8 mouse cellular contexts compared by ENCODE assay signal in genomic region chr2:126996737-126997136, GRCm38 (mm10). TPM values are rescaled to one million over a fixed set of nuclear protein-coding genes. Genes with fewer than 3 reads are reported as not detected.
DNase-seq lines count a peak whose midpoint lies in the region; ATAC-seq and TF ChIP-seq lines count a peak whose summit lies in the region.

No protein-coding gene starts in this region.

- H3K9me3 ChIP-seq in embryonic facial prominence, embryonic 10.5 days, result no peaks in the 10 kb centered on the region

- no peak overlapping the region; the same call in 1 of the 2 replicates for H3K9ac ChIP-seq in liver, adult 2 months (ENCODE audit: low read depth, low read length)

- DNase-seq in liver, adult 2 months (ENCODE audit: extremely low read depth, low read depth, low spot score), result peak; percentile 80
- no peak for DNase-seq in liver
- peak; percentile 73 for DNase-seq in adrenal gland, adult 2 months
- peak; percentile 15 for DNase-seq in embryonic facial prominence, embryonic 10.5 days (ENCODE audit: low spot score)
- peak; percentile 48 to 71 for DNase-seq in heart, postnatal 14 days
- DNase-seq in large intestine, adult 2 months (ENCODE audit: low read depth, low spot score), result peak; percentile 57
- peak; percentile 74 for DNase-seq in lung, postnatal 25 days (ENCODE audit: low spot score)

- no peaks in the 10 kb centered on the region for H3K36me3 ChIP-seq in liver, adult 2 months (ENCODE audit: control insufficient read depth, insufficient read depth, low read length)
- no peaks in the 10 kb centered on the region for H3K36me3 ChIP-seq in embryonic facial prominence, embryonic 10.5 days (replicated peaks)

- 2% methylated on average over 5 of the region's 5 CpGs for WGBS in liver, adult 2 months
- 27% methylated on average over 5 of the region's 5 CpGs for whole genome bisulfite sequencing in embryonic facial prominence, embryonic 10.5 days
- 8% methylated on average over 5 of the region's 5 CpGs for WGBS in large intestine, adult 2 months

- TF ChIP-seq CTCF in liver, adult 2 months (IDR thresholded peaks at IDR 0.05; ENCODE audit: low read depth, low read length), result peak; percentile 42; the same call in 1 of the 2 replicates

- H3K27ac ChIP-seq in liver, adult 2 months (replicated peaks; ENCODE audit: insufficient read depth, low read depth, low read length), result peak overlapping the region; percentile 25; the same call in 1 of the 2 replicates
- H3K27ac ChIP-seq in embryonic facial prominence, embryonic 10.5 days (replicated peaks), result 0 out of 2 replicates have a peak overlapping the region, but pooled peaks have one; percentile 14

- peaks cover 2% of the 10 kb centered on the region; the same call in 1 of the 2 replicates for H3K4me1 ChIP-seq in liver, adult 2 months (ENCODE audit: control insufficient read depth, insufficient read depth, low read length)
- H3K4me1 ChIP-seq in embryonic facial prominence, embryonic 10.5 days, result no peaks in the 10 kb centered on the region

- H3K27me3 ChIP-seq in liver, adult 2 months (ENCODE audit: control insufficient read depth, insufficient read depth, low read length), result no peaks in the 10 kb centered on the region
- no peaks in the 10 kb centered on the region for H3K27me3 ChIP-seq in embryonic facial prominence, embryonic 10.5 days (replicated peaks; ENCODE audit: low read depth, poor library complexity, severe bottlenecking)

- no peaks in the 10 kb centered on the region for H3K79me2 ChIP-seq in liver, adult 2 months (ENCODE audit: control insufficient read depth, insufficient read depth, low read length)

- intact Hi-C loops in heart, postnatal 14 days (cut with DNase I), result loop anchor here (2.0 to 5.0 kb wide), 3 partner anchors 64 to 199 kb away; partner anchors contain the start of gene Sppl2a

- no peak for ATAC-seq in erythroblast, adult 5-6 weeks (replicated peaks; ENCODE audit: low FRiP score, poor library complexity, severe bottlenecking)

- no peak overlapping the region for H3K4me3 ChIP-seq in liver, adult 2 months (ENCODE audit: insufficient read depth, low read depth, low read length)
- H3K4me3 ChIP-seq in embryonic facial prominence, embryonic 10.5 days, result no peak overlapping the region

- TF ChIP-seq POLR2A in liver, adult 2 months (IDR thresholded peaks at IDR 0.05; ENCODE audit: extremely low read depth, insufficient read depth, low read length), result no peak

RNA-seq across cellular contexts. Expression of gene Ap4e1, which starts 11.8 kb away (rescaled TPM):
- total RNA-seq in liver, adult 2 months (2014; rRNA removed), result 6.0 and 6.3 TPM in 2 replicates
- polyA plus RNA-seq in liver, adult 2 months (2012; rRNA removed), result 0.87 and 1.3 TPM in 2 replicates
- 10 to 100 TPM in 1 of 2 experiments, 1 to 10 TPM in 1; 8.3 to 10.6 TPM for total RNA-seq in adrenal gland, adult 2 months (2021)
- 1.0 TPM in 2 replicates for polyA plus RNA-seq in adrenal gland, adult 2 months (2012; rRNA removed)
- 12.4 and 12.9 TPM in 2 replicates for polyA plus RNA-seq in embryonic facial prominence, embryonic 10.5 days (2016; fragmentation: Nextera tagmentation; extraction: Ambion mirVana)
- 1 to 10 TPM; 7.3 to 8.7 TPM for total RNA-seq in heart, postnatal 14 days (2021)
- 1.3 and 2.3 TPM in 2 replicates for polyA plus RNA-seq in large intestine, adult 2 months (2012; rRNA removed)
- total RNA-seq in erythroblast, adult 5-6 weeks (2015; ENCODE audit: low replicate concordance), result 3.3 and 5.0 TPM in 2 replicates
- total RNA-seq in erythroblast, adult 5-6 weeks (2017; ENCODE audit: low replicate concordance), result 6.6 and 7.7 TPM in 2 replicates
